Mouse (Mus musculus) lung, embryonic 15.5 days (tissue): Measurements from ENCODE around the gene Susd2. TPM values are rescaled to one million over a fixed set of nuclear protein-coding genes. Genes with fewer than 3 reads are reported as not detected.

ENCODE experiments used
- ATAC-seq: fragments of 200-750 bp; cut with Nextera tagmentation; 2 replicates; pipeline ENCODE4 v1.8.0; 2017; ENCODE audit warnings: moderate number of reproducible peaks, borderline replicate concordance; ENCODE audit not compliant: low FRiP score, low TSS enrichment; ENCODE audit errors: extremely low read depth
- H3K27ac ChIP-seq: fragments of 300-500 bp; sonication (generic); 2 replicates; pipeline ENCODE4 v1.5.1; 2015; ENCODE audit warnings: moderate library complexity, mild to moderate bottlenecking, inconsistent platforms
- H3K27me3 ChIP-seq: fragments of 300-500 bp; sonication (generic); 2 replicates; pipeline ENCODE4 v1.6.1; 2015; ENCODE audit warnings: inconsistent platforms
- H3K36me3 ChIP-seq: fragments of 300-500 bp; sonication (generic); 2 replicates; pipeline ENCODE4 v1.6.1; 2015; ENCODE audit warnings: inconsistent platforms
- H3K4me1 ChIP-seq: fragments of 300-500 bp; sonication (generic); 2 replicates; pipeline ENCODE4 v1.6.1; 2015; ENCODE audit warnings: inconsistent platforms
- H3K4me2 ChIP-seq: fragments of 300-500 bp; sonication (generic); 2 replicates; pipeline ENCODE4 v1.6.1; 2015; ENCODE audit warnings: inconsistent platforms, mild to moderate bottlenecking, moderate library complexity
- H3K4me3 ChIP-seq: fragments of 300-500 bp; sonication (generic); 2 replicates; pipeline ENCODE4 v1.5.1; 2015; ENCODE audit warnings: mild to moderate bottlenecking, inconsistent platforms
- H3K9ac ChIP-seq: fragments of 300-500 bp; sonication (generic); 2 replicates; pipeline ENCODE4 v1.6.1; 2015; ENCODE audit warnings: inconsistent platforms
- H3K9me3 ChIP-seq: fragments of 300-500 bp; sonication (generic); 2 replicates; pipeline ENCODE4 v1.6.1; 2016; ENCODE audit warnings: inconsistent platforms
- WGBS: fragments of 180-500 bp; shearing (Covaris S2); methylation state at CpG from one replicate; pipeline ENCODE4 v1.1.7; 2015; 5-methylcytosine and 5-hydroxymethylcytosine counted together
- polyA plus RNA-seq: library from polyadenylated mRNA; unstranded; fragments of >200 nt; fragmentation: Nextera tagmentation; extraction: Ambion mirVana; gene quantifications from 2 replicates; pipeline ENCODE4 v1.2.1, GENCODE M21; 2015

Gene Susd2
- polyA plus RNA-seq, 1 experiment from 2014 or later: 8.6 TPM

GRCm38 (mm10) chr10:75587781-75588180, 56.0 kb downstream of the Susd2 start:
- Histone ChIP-seq H3K4me3 (no peak overlapping the region), H3K27ac (no peak overlapping the region), H3K27me3 (peaks cover 10% of the 10 kb centered on the region), H3K4me2 (no peak overlapping the region), H3K9me3 (no peaks in the 10 kb centered on the region), H3K4me1 (peaks cover 31% of the 10 kb centered on the region), H3K36me3 (no peaks in the 10 kb centered on the region), H3K9ac (no peak overlapping the region)
- no peak for ATAC-seq
- 63% methylated on average over 4 of the region's 4 CpGs for WGBS

Other genes starting within 250 kb of the Susd2 start
- gene Upb1, start 242.9 kb downstream of the Susd2 start, polyA plus RNA-seq: 0.73 and 1.3 TPM in 2 replicates
- gene Snrpd3, start 126.5 kb downstream of the Susd2 start, polyA plus RNA-seq: 142 and 158 TPM in 2 replicates
- 23.6 and 24.5 TPM in 2 replicates for gene Gucd1, start 126.0 kb downstream of the Susd2 start, polyA plus RNA-seq
- gene Lrrc75b, start 83.7 kb downstream of the Susd2 start, polyA plus RNA-seq: 0.72 and 1.1 TPM in 2 replicates
- 1.2 and 2.0 TPM in 2 replicates for gene Ggt1, start 82.4 kb downstream of the Susd2 start, polyA plus RNA-seq
- gene Ggt5, start 54.7 kb downstream of the Susd2 start, polyA plus RNA-seq: 1.3 and 2.9 TPM in 2 replicates
- gene Cabin1, start 120.3 kb upstream of the Susd2 start, polyA plus RNA-seq: 30.7 and 38.7 TPM in 2 replicates
- 62.2 and 79.4 TPM in 2 replicates for gene Ddt, start 129.4 kb upstream of the Susd2 start, polyA plus RNA-seq
- gene Gm20441, start 136.9 kb upstream of the Susd2 start, polyA plus RNA-seq: not detected in 2 replicates
- 27.7 and 27.8 TPM in 2 replicates for gene Gstt3, start 137.4 kb upstream of the Susd2 start, polyA plus RNA-seq
- gene Gstt1, start 154.6 kb upstream of the Susd2 start, polyA plus RNA-seq: 31.7 and 31.9 TPM in 2 replicates
- gene Gstt4, start 178.5 kb upstream of the Susd2 start, polyA plus RNA-seq: not detected in 2 replicates
- 37.3 and 39.1 TPM in 2 replicates for gene Gstt2, start 193.4 kb upstream of the Susd2 start, polyA plus RNA-seq
- gene Mif, start 216.2 kb upstream of the Susd2 start, polyA plus RNA-seq: 1,625 and 1,841 TPM in 2 replicates
- 1.8 and 2.5 TPM in 2 replicates for gene Derl3, start 249.4 kb upstream of the Susd2 start, polyA plus RNA-seq